Mouse (Mus musculus): ENCODE measurements around the gene Mbd3.

GRCm38 (mm10) chr10:80432936-80433512 is 33.7 kb upstream of the Mbd3 start:
- TF ChIP-seq CTCF (IDR thresholded peaks at IDR 0.05; ENCODE audit: insufficient read depth, low read length) (no peak), POLR2A (IDR thresholded peaks at IDR 0.05; ENCODE audit: borderline replicate concordance, extremely low read depth, low read depth, low read length) (no peak; the same call in 1 of the 2 replicates)

Data from lung, adult 2 months (tissue).